Mouse (Mus musculus): ENCODE results near the gene Gins3.

Gins3 gene

GRCm38 (mm10) chr8:95633262-95634062, at the start of gene Gins3:
TSS of gene Gins3 (plus strand) at chr8:95633453.
- in situ Hi-C loops (cut with MboI; ENCODE audit: low pct_unique_long_range_greater_than_20kb in 1 of 2, low sequenced_read_pairs in 2 of 2, unreplicated experiment in 1 of 2), result no loop called here

- in situ Hi-C loops (cut with MboI; ENCODE audit: low pct_unique_long_range_greater_than_20kb in 1 of 2, low sequenced_read_pairs in 2 of 2, unreplicated experiment in 1 of 2), result no loop called here
Measured at GRCm38 (mm10) chr8:95587339-95587738, 45.9 kb upstream of the Gins3 start.

DNA sequence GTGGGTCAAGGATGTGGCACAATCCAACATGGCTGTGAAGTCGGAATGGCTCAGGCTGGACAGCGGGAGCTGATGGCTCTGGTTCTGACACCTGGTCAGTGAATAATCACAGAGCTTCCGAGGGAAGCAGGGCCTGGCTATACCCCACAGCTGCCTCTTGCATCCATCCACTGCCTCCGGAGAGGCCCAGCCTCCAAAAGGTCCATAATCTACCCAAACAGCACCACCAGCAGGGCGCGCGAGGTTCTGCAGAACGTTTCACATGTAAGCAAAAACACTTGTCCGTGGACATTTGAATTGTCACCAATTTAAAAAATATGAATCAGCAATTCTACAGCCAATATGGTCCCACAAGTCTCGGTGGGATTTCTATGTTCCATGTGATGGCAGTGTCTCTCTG, 44.0 kb upstream of the Gins3 start:
- in situ Hi-C loops (cut with MboI; ENCODE audit: low pct_unique_long_range_greater_than_20kb in 1 of 2, low sequenced_read_pairs in 2 of 2, unreplicated experiment in 1 of 2), result no loop called here

DNA sequence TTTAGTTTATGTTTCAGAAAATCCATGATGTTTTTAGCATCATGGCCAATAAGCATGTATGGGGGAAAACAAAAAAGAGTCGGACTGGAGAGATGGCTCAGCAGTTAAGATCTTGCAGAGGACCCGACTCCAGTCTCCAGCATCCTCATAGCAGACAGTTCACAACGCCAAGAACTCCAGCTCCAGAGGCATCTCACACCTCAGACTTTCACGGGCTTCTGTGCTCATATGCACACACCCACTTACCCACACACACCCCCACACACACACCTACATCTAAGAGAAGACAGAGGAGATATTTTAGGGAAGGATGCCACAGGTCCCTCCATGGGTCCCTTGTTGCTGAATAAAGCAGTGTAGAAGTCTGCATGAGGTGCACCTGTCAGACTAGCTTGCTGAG, 42.7 kb upstream of the Gins3 start:
- in situ Hi-C loops (cut with MboI; ENCODE audit: low pct_unique_long_range_greater_than_20kb in 1 of 2, low sequenced_read_pairs in 2 of 2, unreplicated experiment in 1 of 2), result loop anchor here in 1 of 2 experiments (10.0 kb wide), 1 partner anchor 236 kb away; the partner anchor contains the start of gene Mmp15

GRCm38 (mm10) chr8:95592131-95592780, 41.0 kb upstream of the Gins3 start:
- in situ Hi-C loops (cut with MboI; ENCODE audit: low pct_unique_long_range_greater_than_20kb in 1 of 2, low sequenced_read_pairs in 2 of 2, unreplicated experiment in 1 of 2), result loop anchor here in 1 of 2 experiments (10.0 kb wide), 1 partner anchor 237 kb away; the partner anchor contains the start of gene Mmp15

DNA sequence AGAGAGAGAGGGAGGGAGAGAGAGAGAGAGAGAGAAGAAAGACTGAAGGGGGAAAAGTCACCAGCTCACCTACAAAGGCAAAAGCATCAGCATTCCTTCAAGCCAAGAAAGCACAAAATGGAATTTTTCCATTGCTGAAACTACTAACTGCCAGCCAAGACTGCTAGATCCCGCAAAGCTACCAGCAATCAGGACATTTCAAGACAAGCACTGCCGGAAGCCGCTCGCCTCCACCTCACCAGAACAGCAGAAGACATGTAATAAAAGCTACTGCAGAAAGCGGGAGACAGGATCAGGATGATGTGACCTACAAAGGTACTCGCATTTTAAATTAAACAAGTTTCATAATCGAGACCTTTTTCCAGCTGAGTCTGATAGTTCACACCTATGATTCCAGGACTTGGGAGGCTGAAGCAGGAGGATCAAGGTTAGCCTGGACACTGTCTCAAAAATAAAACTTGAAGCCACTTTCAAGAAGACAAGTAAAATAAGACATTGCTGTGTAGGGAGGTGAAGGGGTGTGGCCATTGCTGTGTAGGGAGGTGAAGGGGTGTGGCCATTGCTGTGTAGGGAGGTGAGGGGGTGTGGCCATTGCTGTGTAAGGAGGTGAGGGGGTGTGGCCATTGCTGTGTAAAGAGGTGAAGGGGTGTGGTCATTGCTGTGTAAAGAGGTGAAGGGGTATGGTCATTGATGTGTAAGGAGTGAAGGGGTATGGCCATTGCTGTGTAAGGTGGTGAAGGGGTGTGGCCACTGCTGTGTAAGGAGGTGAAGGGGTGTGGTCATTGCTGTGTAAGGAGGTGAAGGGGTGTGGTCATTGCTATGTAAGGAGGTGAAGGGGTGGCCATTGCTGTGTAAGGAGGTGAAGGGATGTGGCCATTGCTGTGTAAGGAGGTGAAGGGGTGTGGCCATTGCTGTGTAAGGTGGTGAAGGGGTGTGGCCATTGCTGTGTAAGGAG, 39.5 kb upstream of the Gins3 start:
- in situ Hi-C loops (cut with MboI; ENCODE audit: low pct_unique_long_range_greater_than_20kb in 1 of 2, low sequenced_read_pairs in 2 of 2, unreplicated experiment in 1 of 2), result loop anchor here in 1 of 2 experiments (10.0 kb wide), 1 partner anchor 239 kb away; the partner anchor contains the start of gene Mmp15

DNA sequence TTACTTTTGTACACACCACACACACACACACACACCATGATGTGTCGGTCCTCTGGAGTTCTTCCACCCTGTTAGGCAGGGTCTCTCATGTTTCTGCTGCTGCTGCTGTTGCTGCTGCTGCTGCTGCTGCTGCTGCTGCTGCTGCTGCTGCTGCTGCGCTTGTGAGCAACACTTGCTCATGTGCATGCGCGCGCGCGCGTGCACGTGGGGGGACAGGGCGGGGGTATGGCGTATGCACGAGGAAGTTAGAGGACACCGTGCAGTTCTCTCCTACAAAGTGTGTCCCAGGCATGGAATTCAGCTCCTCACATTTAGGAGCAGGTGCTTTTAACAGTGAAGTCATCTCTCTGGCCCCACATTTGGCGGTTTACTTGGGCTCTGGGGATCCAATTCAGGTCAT, 38.1 kb upstream of the Gins3 start:
- in situ Hi-C loops (cut with MboI; ENCODE audit: low pct_unique_long_range_greater_than_20kb in 1 of 2, low sequenced_read_pairs in 2 of 2, unreplicated experiment in 1 of 2), result loop anchor here in 1 of 2 experiments (10.0 kb wide), 1 partner anchor 240 kb away; the partner anchor contains the start of gene Mmp15

DNA sequence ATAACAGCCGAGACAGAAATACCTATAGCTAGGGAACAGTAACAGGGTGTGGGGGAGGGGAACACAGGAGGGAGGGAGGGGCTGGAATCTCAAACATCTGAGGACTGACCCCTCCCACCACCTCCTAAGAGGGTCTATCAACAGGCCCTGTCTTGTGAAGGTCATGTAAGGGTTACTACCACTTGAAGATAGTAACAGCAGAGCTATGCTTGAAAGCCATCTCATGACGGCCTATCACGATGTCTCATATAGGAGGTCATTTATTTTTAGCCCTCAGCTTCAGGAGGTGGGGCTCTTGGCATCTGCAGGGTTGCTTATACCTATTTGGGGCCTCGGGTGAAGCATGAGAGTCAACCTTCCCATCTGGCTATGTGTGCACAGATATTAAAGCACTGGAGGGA, 36.4 kb upstream of the Gins3 start:
- in situ Hi-C loops (cut with MboI; ENCODE audit: low pct_unique_long_range_greater_than_20kb in 1 of 2, low sequenced_read_pairs in 2 of 2, unreplicated experiment in 1 of 2), result loop anchor here in 1 of 2 experiments (10.0 kb wide), 1 partner anchor 242 kb away; the partner anchor contains the start of gene Mmp15

- in situ Hi-C loops (cut with MboI; ENCODE audit: low pct_unique_long_range_greater_than_20kb in 1 of 2, low sequenced_read_pairs in 2 of 2, unreplicated experiment in 1 of 2), result loop anchor here (5.0 to 25.0 kb wide), 4 partner anchors 97 to 315 kb away; partner anchors contain the start of gene Mmp15 (in 1 of the 2)
Measured at GRCm38 (mm10) chr8:95599861-95600260, 33.4 kb upstream of the Gins3 start.

GRCm38 (mm10) chr8:95601306-95601705, 31.9 kb upstream of the Gins3 start:
- in situ Hi-C loops (cut with MboI; ENCODE audit: low pct_unique_long_range_greater_than_20kb in 1 of 2, low sequenced_read_pairs in 2 of 2, unreplicated experiment in 1 of 2), result loop anchor here (5.0 to 25.0 kb wide), 3 partner anchors 96 to 313 kb away; no protein-coding TSS in a partner anchor

GRCm38 (mm10) chr8:95602168-95602567, 31.1 kb upstream of the Gins3 start:
- in situ Hi-C loops (cut with MboI; ENCODE audit: low pct_unique_long_range_greater_than_20kb in 1 of 2, low sequenced_read_pairs in 2 of 2, unreplicated experiment in 1 of 2), result loop anchor here (5.0 to 25.0 kb wide), 3 partner anchors 95 to 313 kb away; no protein-coding TSS in a partner anchor

GRCm38 (mm10) chr8:95606509-95606908, 26.7 kb upstream of the Gins3 start:
- in situ Hi-C loops (cut with MboI; ENCODE audit: low pct_unique_long_range_greater_than_20kb in 1 of 2, low sequenced_read_pairs in 2 of 2, unreplicated experiment in 1 of 2), result loop anchor here (10.0 to 25.0 kb wide), 2 partner anchors 306 to 308 kb away; no protein-coding TSS in a partner anchor

GRCm38 (mm10) chr8:95607210-95607609, 26.0 kb upstream of the Gins3 start:
- in situ Hi-C loops (cut with MboI; ENCODE audit: low pct_unique_long_range_greater_than_20kb in 1 of 2, low sequenced_read_pairs in 2 of 2, unreplicated experiment in 1 of 2), result loop anchor here (10.0 to 25.0 kb wide), 2 partner anchors 305 to 308 kb away; no protein-coding TSS in a partner anchor

DNA sequence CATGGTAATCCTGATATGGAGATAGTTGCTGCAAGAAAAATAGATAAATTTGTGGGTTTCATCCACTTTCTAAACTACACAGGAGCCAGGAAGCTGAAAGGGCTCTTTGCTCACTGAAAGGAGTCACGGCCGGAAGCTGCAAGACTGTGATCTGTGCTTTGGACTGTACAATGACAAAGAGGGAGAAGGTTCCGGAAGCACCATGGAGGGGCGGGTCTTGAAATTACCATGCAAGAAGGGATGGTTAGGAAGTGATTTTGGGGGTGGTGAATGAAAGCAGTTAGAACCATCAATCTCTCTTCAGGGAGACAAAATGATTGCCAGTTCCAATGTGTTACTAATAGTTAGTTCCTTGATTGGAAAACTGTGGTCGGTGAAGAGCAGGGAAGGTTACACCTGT, 23.8 kb upstream of the Gins3 start:
- in situ Hi-C loops (cut with MboI; ENCODE audit: low pct_unique_long_range_greater_than_20kb in 1 of 2, low sequenced_read_pairs in 2 of 2, unreplicated experiment in 1 of 2), result loop anchor here (10.0 to 25.0 kb wide), 2 partner anchors 303 to 305 kb away; no protein-coding TSS in a partner anchor

GRCm38 (mm10) chr8:95610749-95611148, 22.5 kb upstream of the Gins3 start:
- in situ Hi-C loops (cut with MboI; ENCODE audit: low pct_unique_long_range_greater_than_20kb in 1 of 2, low sequenced_read_pairs in 2 of 2, unreplicated experiment in 1 of 2), result loop anchor here in 1 of 2 experiments (25.0 kb wide), 1 partner anchor 302 kb away; no protein-coding TSS in a partner anchor

- in situ Hi-C loops (cut with MboI; ENCODE audit: low pct_unique_long_range_greater_than_20kb in 1 of 2, low sequenced_read_pairs in 2 of 2, unreplicated experiment in 1 of 2), result loop anchor here in 1 of 2 experiments (25.0 kb wide), 1 partner anchor 301 kb away; no protein-coding TSS in a partner anchor
Measured at GRCm38 (mm10) chr8:95611769-95612168, 21.5 kb upstream of the Gins3 start.

DNA sequence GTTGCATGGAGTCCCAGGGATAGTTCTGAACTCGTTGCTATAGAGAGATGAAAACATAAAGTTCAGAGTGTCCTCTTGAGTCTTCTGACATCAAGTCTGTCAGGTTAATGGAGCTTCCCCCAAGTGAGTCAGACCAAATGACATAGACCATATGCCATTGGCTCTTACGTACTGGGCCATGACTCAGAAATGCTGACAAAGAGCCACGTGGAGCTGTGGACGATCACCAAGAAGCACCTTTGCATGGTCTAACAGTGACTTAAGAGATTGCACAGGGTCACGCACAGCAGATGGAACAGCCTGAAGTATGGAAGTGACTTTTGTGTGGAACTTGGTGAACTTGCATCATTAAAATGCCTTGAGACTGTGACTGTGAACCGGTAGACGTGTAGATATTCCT, 16.9 kb upstream of the Gins3 start:
- in situ Hi-C loops (cut with MboI; ENCODE audit: low pct_unique_long_range_greater_than_20kb in 1 of 2, low sequenced_read_pairs in 2 of 2, unreplicated experiment in 1 of 2), result loop anchor here in 1 of 2 experiments (25.0 kb wide), 1 partner anchor 296 kb away; no protein-coding TSS in a partner anchor
